Mouse (Mus musculus) E14TG2a.4 (cell line): ENCODE measurements around the gene Srgap1.

Experiments used
- CTCF ChIP-seq: conservative IDR thresholded peaks from 2 replicates; pipeline ENCODE4 v1.5.1; 2014; ENCODE audit warnings: low read length
- NANOG ChIP-seq: IDR thresholded peaks from 2 replicates; pipeline ENCODE4 v1.6.1; 2014; ENCODE audit warnings: borderline replicate concordance, low read length, mixed read lengths
- POU5F1 ChIP-seq: IDR thresholded peaks from 2 replicates; pipeline ENCODE4 v1.6.1; 2014; ENCODE audit warnings: low read length, borderline replicate concordance

DNA sequence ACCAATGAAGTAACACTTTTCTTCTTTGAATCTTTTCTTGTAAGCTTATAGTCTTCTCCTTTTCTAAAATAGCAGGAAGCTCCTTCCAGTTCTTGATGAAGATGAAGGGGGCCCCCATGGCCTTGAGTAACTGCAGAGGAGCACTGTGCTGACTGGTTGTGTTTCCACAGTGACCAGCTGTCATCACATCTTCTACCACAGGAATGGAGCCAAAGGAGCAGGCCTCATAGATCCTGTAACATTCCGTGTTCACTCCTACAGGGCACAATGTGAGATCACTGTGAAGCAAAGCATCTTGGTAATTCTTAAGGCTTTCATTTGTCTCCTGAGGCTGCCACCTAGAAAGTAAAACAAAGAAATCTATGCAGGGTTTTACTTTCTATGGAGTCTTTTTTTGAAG is 34.2 kb upstream of the Srgap1 start:
- TF ChIP-seq CTCF (no peak), NANOG (no peak), POU5F1 (no peak)
